Mouse (Mus musculus) kidney, postnatal 0 days (tissue): ENCODE data around the gene Gpr142. TPM values are rescaled to one million over a fixed set of nuclear protein-coding genes. Genes with fewer than 3 reads are reported as not detected.
A peak's percentile ranks its signal among the peaks of the same experiment; 100 is the strongest.

Experiments
- ATAC-seq: fragments of 200-750 bp; cut with Nextera tagmentation; replicated peaks from 2 replicates; pipeline ENCODE4 v1.8.0; 2017; ENCODE audit warnings: low read depth, moderate number of reproducible peaks, moderate TSS enrichment, moderate library complexity; ENCODE audit not compliant: low FRiP score
- DNase-seq: peaks from one replicate; pipeline ENCODE4 v3.0.0-alpha.2; 2016; ENCODE audit warnings: low spot score
- H3K27ac ChIP-seq: fragments of 300-500 bp; sonication (generic); 2 replicates; pipeline ENCODE4 v1.5.1; 2014; ENCODE audit warnings: mild to moderate bottlenecking
- H3K27me3 ChIP-seq: fragments of 300-500 bp; sonication (generic); 2 replicates; pipeline ENCODE4 v1.6.1; 2014; ENCODE audit warnings: low read length, mixed read lengths; ENCODE audit not compliant: insufficient read depth
- H3K36me3 ChIP-seq: fragments of 300-500 bp; sonication (generic); 2 replicates; pipeline ENCODE4 v1.6.1; 2014; ENCODE audit warnings: low read length, mixed read lengths; ENCODE audit not compliant: insufficient read depth
- H3K4me1 ChIP-seq: fragments of 300-500 bp; sonication (generic); replicated peaks from 2 replicates; pipeline ENCODE4 v1.6.1; 2014; ENCODE audit warnings: antibody characterized with exemption, low read length, mixed read lengths; ENCODE audit not compliant: insufficient read depth
- H3K4me2 ChIP-seq: fragments of 300-500 bp; sonication (generic); 2 replicates; pipeline ENCODE4 v1.6.1; 2014; ENCODE audit warnings: mild to moderate bottlenecking, low read length, moderate library complexity, mixed read lengths
- H3K4me3 ChIP-seq: fragments of 300-500 bp; sonication (generic); replicated peaks from 2 replicates; pipeline ENCODE4 v1.5.1; 2014; ENCODE audit warnings: low read depth, low read length
- H3K9ac ChIP-seq: fragments of 300-500 bp; sonication (generic); 2 replicates; pipeline ENCODE4 v1.6.1; 2014; ENCODE audit warnings: low read depth, low read length
- H3K9me3 ChIP-seq: fragments of 300-500 bp; sonication (generic); replicated peaks from 2 replicates; pipeline ENCODE4 v1.6.1; 2016; ENCODE audit warnings: low read length, inconsistent platforms, mixed read lengths
- CTCF ChIP-seq: IDR thresholded peaks from 2 replicates; pipeline ENCODE4 v1.5.1; 2016; ENCODE audit warnings: antibody characterized with exemption, low read depth, mild to moderate bottlenecking, moderate library complexity
- WGBS: fragments of 180-500 bp; shearing (Covaris S2); extraction: QIAGEN DNeasy Blood & Tissue Kit; methylation state at CpG from one replicate; pipeline ENCODE4 v1.1.7; 2014; 5-methylcytosine and 5-hydroxymethylcytosine counted together
- polyA plus RNA-seq: library from polyadenylated mRNA; unstranded; fragments of >200 nt; fragmentation: Nextera tagmentation; extraction: Ambion mirVana; gene quantifications from 2 replicates; pipeline ENCODE4 v1.2.1, GENCODE M21; 2015

Gene Gpr142
- polyA plus RNA-seq, 1 experiment from 2014 or later, result not detected

GRCm38 (mm10) chr11:114807025-114807424 is 8.3 kb downstream of the Gpr142 start:
- ATAC-seq (no peak), DNase-seq (no peak)
- no peaks in the 10 kb centered on the region for H3K27me3 ChIP-seq
- H3K9me3 ChIP-seq, result no peaks in the 10 kb centered on the region
- H3K4me2 ChIP-seq, result no peak overlapping the region
- WGBS, result 82% methylated on average over 2 of the region's 2 CpGs
- H3K9ac ChIP-seq, result no peak overlapping the region
- TF ChIP-seq CTCF, result no peak
- H3K4me1 ChIP-seq, result 0 out of 2 replicates have a peak, but pooled peaks cover 3% of the 10 kb centered on the region
- no peaks in the 10 kb centered on the region for H3K36me3 ChIP-seq
- H3K4me3 ChIP-seq, result no peak overlapping the region
- no peak overlapping the region for H3K27ac ChIP-seq

- no peak for ATAC-seq
- Histone ChIP-seq H3K9ac (no peak overlapping the region), H3K27me3 (no peaks in the 10 kb centered on the region), H3K4me1 (0 out of 2 replicates have a peak, but pooled peaks cover 1% of the 10 kb centered on the region), H3K4me2 (no peak overlapping the region), H3K4me3 (no peak overlapping the region), H3K36me3 (no peaks in the 10 kb centered on the region), H3K27ac (no peak overlapping the region), H3K9me3 (no peaks in the 10 kb centered on the region)
- no peak for TF ChIP-seq CTCF
- WGBS, result 38% methylated on average over 14 of the region's 14 CpGs
- DNase-seq, result no peak
Observed at GRCm38 (mm10) chr11:114807686-114808427, 9.1 kb downstream of the Gpr142 start.

- Histone ChIP-seq H3K4me1 (no peaks in the 10 kb centered on the region), H3K4me3 (no peak overlapping the region), H3K36me3 (no peaks in the 10 kb centered on the region), H3K4me2 (no peak overlapping the region), H3K9ac (no peak overlapping the region), H3K9me3 (no peaks in the 10 kb centered on the region), H3K27ac (no peak overlapping the region), H3K27me3 (no peaks in the 10 kb centered on the region)
- TF ChIP-seq CTCF, result peak; percentile 55
- DNase-seq (no peak), ATAC-seq (no peak)
- WGBS, result 91% methylated on average over 1 of the region's 1 CpGs
Observed at GRCm38 (mm10) chr11:114809371-114809770, 10.6 kb downstream of the Gpr142 start.

GRCm38 (mm10) chr11:114810344-114810743 is 11.6 kb downstream of the Gpr142 start:
- WGBS, result 16% methylated on average over 4 of the region's 4 CpGs
- Histone ChIP-seq H3K27me3 (no peaks in the 10 kb centered on the region), H3K27ac (no peak overlapping the region), H3K36me3 (no peaks in the 10 kb centered on the region), H3K4me3 (no peak overlapping the region), H3K9ac (no peak overlapping the region), H3K9me3 (no peaks in the 10 kb centered on the region), H3K4me1 (no peaks in the 10 kb centered on the region), H3K4me2 (no peak overlapping the region)
- ATAC-seq, result no peak
- no peak for TF ChIP-seq CTCF
- no peak for DNase-seq

GRCm38 (mm10) chr11:114812731-114813240 is 14.1 kb downstream of the Gpr142 start:
- Histone ChIP-seq H3K27ac (no peak overlapping the region), H3K9ac (no peak overlapping the region), H3K27me3 (no peaks in the 10 kb centered on the region), H3K36me3 (no peaks in the 10 kb centered on the region), H3K4me2 (no peak overlapping the region), H3K4me3 (no peak overlapping the region), H3K9me3 (no peaks in the 10 kb centered on the region), H3K4me1 (no peaks in the 10 kb centered on the region)
- peak; percentile 94 for DNase-seq
- peak; percentile 98 for TF ChIP-seq CTCF
- WGBS, result 5% methylated on average over 6 of the region's 6 CpGs
- peak; percentile 52 for ATAC-seq

GRCm38 (mm10) chr11:114814873-114815592 is 16.3 kb downstream of the Gpr142 start:
- Histone ChIP-seq H3K9ac (no peak overlapping the region), H3K4me2 (no peak overlapping the region), H3K27ac (no peak overlapping the region), H3K27me3 (no peaks in the 10 kb centered on the region), H3K4me1 (no peaks in the 10 kb centered on the region), H3K4me3 (no peak overlapping the region), H3K36me3 (no peaks in the 10 kb centered on the region), H3K9me3 (no peaks in the 10 kb centered on the region)
- no peak for ATAC-seq
- no peak for DNase-seq
- no peak for TF ChIP-seq CTCF
- 78% methylated on average over 11 of the region's 11 CpGs for WGBS
